Mouse (Mus musculus) C2C12 (cell line): ENCODE data around the gene Syt14.

ENCODE experiments used
- CTCF ChIP-seq: IDR thresholded peaks from one replicate; pipeline ENCODE4 v1.5.1; 2011; ENCODE audit not compliant: control insufficient read depth, insufficient read depth, insufficient read length
- MAX ChIP-seq: IDR thresholded peaks from one replicate; pipeline ENCODE4 v1.6.1; 2011; ENCODE audit warnings: mild to moderate bottlenecking, control low read depth
- MYOD1 ChIP-seq: IDR thresholded peaks from one replicate; pipeline ENCODE4 v1.6.1; 2011; ENCODE audit warnings: low read depth; ENCODE audit not compliant: control insufficient read depth, insufficient read length
- USF1 ChIP-seq: IDR thresholded peaks from one replicate; pipeline ENCODE4 v1.6.1; 2011; ENCODE audit warnings: low read depth, mild to moderate bottlenecking, control low read depth, moderate library complexity

DNA sequence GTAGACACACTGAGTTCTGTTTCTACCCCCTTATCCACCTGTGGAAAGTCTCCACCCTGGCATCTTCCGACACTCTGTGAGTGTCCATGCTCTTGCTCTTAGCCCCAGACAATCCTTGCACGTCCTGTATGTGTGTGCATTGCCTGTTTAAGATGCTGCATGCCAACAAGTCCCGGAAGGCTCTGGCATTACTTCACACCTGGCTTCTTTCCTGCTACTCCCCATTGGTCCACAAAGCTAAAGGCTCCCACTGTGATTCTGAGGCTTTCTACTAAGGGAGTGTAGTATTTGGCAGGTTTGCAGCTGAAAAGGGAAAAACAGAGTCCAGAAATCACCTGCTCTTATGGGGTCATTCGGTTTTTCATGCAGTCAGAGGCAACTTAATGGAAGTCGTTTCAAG, 162.7 kb downstream of the Syt14 start:
- TF ChIP-seq USF1 (no peak), CTCF (no peak), MAX (no peak), MYOD1 (no peak)
